Mouse (Mus musculus) gastrocnemius, adult 2 months (tissue): ENCODE measurements around the gene Itk. TPM values are rescaled to one million over a fixed set of nuclear protein-coding genes. Genes with fewer than 3 reads are reported as not detected.

Experiments used
- DNase-seq: peaks from one replicate; pipeline ENCODE4 v3.0.0; 2022
- H3K27ac ChIP-seq: fragments of 200-600 bp; 2 replicates; pipeline ENCODE4 v1.8.1; 2022; ENCODE audit warnings: mild to moderate bottlenecking
- H3K4me3 ChIP-seq: fragments of 200-600 bp; 2 replicates; pipeline ENCODE4 v1.8.1; 2022; ENCODE audit warnings: mild to moderate bottlenecking, moderate library complexity
- CTCF ChIP-seq: fragments of 200-600 bp; IDR thresholded peaks from 2 replicates; pipeline ENCODE4 v1.8.1; 2022; ENCODE audit warnings: antibody characterized with exemption, mild to moderate bottlenecking, moderate library complexity
- intact Hi-C: fragments of 180-260 bp; cut with DNase I; formaldehyde crosslinking; loops from one replicate; pipeline ENCODE4 v1.15.1; 2025
- total RNA-seq, 2 experiments: library from RNA; stranded (reverse); gene quantifications; 2 replicates each; pipeline ENCODE4 v1.2.3; 2021

The Itk gene
- total RNA-seq, 2 experiments from 2014 or later = not detected

DNA sequence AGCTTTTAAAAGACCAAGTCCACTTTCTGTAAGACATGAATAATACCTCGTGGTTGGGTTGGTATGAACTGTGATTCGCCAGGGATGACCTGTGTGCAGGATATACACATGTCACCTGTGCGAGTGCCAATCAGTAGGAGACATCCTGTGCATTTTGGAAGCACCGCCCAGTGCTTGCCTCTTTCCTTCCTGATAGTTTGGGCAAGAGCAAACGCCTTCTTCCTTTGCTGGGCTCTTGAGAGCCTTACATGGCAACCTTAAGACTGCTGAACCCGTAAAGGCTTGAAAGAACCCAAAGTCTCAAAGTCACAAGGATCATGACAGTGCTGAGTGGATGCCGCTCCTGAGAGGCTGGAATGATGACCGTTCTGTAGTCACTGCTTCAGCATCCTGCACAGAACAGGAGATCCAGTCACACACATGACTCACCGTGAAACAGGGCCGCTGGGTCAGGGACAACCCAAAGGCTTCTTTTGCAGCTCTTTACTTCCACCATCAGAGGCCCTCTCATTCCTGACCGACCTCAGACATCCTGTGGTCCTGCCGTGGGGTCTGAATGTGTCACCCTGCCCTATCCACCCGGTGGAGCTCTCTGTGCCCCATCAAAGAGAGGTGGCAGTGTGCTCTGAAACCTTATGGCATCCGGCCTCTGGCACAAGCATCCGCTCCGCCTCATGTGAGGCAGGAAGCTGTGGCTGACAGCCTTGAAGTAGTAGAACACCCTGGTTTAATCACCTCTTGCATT is 62.9 kb downstream of the Itk start:
- TF ChIP-seq CTCF = no peak
- intact Hi-C loops = no loop called here
- no peak overlapping the region for H3K4me3 ChIP-seq

DNA sequence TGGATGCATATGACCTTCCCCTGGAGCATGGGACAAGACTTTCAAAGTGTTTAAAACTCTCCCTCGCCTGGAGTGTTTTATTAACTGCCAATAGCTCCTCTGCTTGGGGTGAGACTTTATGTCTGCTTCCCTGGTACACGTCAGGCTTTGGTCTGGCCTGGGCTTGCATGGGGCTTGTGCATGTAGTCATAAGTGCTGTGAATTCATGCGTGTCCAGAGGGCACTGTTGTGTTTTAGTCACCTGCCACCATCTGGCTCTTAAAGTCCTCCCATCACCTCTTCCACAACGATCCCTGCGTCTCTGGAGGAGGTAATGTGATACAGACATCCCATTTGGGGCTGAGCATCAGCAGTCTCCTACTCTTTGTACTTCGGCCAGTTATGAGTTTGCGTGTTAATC is 67.8 kb downstream of the Itk start:
- Histone ChIP-seq H3K27ac (no peak overlapping the region), H3K4me3 (no peak overlapping the region)
- intact Hi-C loops = no loop called here
- no peak for TF ChIP-seq CTCF
- no peak for DNase-seq

More for the DNA sequence above, 62.9 kb downstream of the Itk start:
- DNase-seq = no peak
- no peak overlapping the region for H3K27ac ChIP-seq

DNA sequence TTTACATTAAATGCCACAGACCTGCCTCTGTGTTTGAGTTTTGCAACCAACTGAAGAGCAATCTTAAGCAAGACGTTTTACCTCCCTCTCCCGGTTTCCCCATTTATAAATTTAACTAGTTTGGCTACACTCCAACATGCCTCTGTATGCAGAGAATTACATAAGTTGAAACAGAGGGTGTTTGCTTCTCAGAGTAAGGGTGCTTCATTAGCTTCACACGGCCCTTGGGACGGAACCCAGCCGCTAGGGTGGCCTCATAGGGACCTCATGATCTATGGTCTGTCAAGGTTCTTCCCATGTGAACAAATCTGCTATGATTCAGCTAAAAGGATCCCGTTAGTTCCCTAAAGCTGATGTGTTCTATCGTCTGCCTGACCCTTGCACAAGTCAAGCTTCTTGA is 74.8 kb downstream of the Itk start:
- intact Hi-C loops = no loop called here
- TF ChIP-seq CTCF = no peak
- Histone ChIP-seq H3K4me3 (no peak overlapping the region), H3K27ac (no peak overlapping the region)
- DNase-seq = no peak

DNA sequence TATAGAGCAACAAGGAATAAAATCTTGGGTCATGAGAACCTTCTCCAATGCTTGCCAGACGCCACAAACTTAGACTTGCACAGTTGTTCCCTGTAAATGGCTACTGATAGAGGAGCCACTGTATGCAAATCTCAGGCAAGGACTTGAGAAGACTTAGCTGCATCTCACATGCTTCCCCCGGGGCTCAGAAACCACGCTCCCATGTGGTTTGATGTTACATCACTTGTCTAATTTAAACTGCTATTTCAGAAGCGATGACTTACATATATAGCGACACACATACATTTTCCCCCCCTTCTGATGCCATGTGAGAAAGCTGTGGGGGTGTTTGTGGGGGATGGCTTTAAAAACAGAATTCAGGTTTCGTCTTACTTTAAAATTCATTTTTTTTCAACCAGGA is 75.5 kb downstream of the Itk start:
- no peak for DNase-seq
- intact Hi-C loops = no loop called here
- Histone ChIP-seq H3K27ac (no peak overlapping the region), H3K4me3 (no peak overlapping the region)
- no peak for TF ChIP-seq CTCF

DNA sequence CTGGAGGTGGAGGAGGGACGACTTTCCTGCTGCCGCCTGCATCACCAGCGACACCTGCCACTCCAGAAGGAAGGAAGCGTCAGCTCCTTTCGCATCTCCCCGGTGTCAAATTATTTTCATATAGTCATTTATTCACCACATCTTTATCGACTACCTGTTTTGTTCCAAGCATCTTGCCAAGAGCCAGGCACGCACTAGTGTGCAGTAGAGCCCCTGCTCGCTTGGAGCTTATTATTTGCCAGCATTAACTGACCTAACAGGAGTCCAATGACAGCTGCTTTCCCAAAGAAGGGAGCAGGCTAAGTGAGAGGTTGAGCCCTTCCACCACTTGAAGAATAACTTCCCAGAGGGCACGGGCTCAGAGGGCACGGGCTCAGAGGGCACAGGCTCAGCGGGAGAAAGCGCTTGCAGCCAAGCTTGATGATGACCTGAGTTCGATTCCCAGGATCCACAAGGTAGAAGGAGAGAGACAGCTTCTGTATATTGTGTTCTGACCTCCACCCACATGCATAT is 76.7 kb downstream of the Itk start, which contains the start of gene Cyfip2:
Gene Cyfip2 (minus strand): TSS at position 337 of the 513 bp plus-strand sequence.
- DNase-seq = no peak
- Histone ChIP-seq H3K4me3 (peak within 1 kb of the TSS; percentile 87), H3K27ac (peak within 1 kb of the TSS; percentile 64)
- TF ChIP-seq CTCF = no peak
- intact Hi-C loops = no loop called here

DNA sequence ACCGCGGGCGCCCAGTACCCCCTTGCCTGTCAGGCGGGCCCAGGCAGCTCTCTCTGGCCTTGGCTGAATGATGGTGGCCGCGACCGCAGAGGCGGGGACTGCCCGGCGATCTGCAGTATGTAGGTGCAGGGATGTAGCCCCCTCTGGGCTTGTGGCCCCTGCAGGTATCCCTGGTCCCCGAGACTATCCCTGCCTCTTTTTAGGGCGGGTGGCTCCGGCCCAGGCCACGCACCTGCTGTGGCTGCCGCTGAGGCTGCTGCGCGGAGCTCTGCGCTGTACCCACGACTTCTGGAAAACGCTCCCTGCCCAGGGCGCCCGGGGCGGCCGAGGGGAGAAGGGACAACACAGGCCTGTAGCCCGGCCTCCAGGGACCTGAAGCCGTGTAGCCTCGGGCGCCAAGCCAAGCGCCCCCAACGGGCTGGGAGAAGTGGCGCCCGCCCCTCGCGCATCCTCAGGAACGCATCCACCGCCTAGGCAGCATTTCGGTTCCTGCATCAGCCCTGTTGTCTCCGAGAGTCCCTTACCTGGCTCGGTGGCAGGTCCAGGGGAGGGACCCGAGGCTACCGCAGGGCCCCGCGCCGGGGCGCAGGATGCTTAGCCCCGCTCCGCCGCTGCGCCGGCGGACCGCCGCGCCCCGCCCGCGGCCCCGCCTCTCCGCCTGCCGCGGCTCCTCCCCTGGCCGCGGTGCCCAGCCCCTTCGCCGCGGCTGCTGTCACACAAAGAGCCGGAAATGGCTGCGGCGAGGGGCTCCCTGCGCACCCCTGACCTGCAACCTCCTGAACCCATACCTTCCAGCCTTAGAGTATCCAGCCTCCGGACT is 77.4 kb downstream of the Itk start:
- no peak for TF ChIP-seq CTCF
- H3K27ac ChIP-seq = peak overlapping the region; percentile 64
- intact Hi-C loops = no loop called here
- DNase-seq = peak; percentile 50
- peak overlapping the region; percentile 87 for H3K4me3 ChIP-seq

DNA sequence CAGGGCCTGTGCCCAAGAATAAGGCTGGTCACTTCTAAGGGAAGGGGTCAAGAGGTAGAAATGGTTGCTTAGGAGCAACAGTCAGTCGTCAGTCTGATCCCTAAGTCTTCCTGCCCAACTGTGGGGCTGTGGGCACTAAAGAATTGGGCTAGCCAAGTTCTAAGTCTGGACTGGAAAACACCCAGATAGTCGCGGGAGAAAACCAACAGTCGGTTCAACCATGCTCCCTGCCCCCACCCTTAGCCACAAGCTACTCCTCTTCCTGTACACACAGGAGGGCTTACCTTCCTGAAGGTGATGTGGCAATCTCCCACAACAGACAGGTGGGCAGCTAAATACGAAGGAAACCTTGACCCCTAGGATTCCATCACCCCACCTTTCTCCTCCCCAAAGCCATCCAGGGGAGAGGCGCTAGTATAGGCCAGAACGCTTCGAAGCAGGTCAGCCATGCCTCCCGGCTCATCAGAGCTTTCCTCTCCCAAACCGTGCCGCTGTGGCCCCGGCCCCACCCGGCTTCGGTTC is 78.1 kb downstream of the Itk start:
- no peak for DNase-seq
- Histone ChIP-seq H3K4me3 (peak overlapping the region; percentile 87), H3K27ac (no peak overlapping the region; the same call in 1 of the 2 replicates)
- TF ChIP-seq CTCF = no peak
- intact Hi-C loops = no loop called here

DNA sequence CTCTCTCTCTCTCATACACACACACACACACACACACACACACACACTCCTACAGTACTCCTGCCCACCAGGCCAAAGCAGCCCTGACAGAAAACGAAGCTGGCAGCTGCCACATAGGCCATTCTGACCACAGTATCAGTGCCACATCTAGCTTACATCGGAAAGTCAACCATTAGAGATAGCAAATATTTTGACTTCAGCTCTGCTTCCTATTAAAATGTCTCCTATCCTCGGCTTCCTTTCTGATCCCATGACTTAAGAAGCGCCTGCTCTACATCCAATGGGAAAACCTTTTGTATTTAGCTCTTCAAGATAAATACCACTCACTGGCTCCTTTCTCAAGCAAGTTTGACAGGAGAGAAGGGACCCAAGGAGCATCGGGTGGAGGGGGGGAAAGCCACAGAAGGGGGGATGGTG is 78.7 kb downstream of the Itk start:
- Histone ChIP-seq H3K4me3 (no peak overlapping the region), H3K27ac (no peak overlapping the region)
- intact Hi-C loops = no loop called here
- no peak for DNase-seq
- TF ChIP-seq CTCF = no peak

DNA sequence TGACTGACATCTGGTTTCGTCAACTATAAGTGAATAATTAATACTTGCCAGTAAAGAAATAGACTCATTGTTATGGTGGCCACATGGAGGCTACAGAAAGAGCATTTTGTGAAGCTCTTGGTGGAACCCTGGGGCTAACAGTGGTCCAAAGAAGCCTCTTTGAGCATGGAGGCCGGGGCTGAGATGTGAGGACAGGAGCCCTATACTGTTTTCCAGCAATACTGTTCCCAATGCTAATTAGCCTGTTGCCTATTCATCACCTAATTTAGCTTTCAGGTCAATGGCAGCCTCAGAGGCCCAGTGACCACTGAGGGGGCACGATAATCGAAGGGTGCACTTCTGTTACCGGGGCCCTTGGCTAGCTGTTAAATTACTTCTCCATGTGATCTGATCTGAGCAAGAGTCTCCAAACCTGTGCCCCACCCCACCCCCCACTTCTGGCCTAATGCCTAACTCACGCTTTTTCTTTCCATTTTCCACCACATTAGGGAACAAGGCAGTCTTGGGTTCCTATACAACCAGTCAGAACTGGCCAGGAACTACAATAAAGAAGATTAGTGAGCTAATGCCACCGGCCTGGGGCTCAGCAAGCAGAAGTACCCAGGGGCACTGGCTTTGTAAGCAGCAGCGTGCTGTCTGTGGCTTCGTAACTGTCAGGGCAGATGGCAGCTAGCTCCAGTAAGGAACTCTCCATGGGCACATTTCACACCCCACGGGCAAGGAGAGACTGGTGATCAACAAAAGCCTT is 79.3 kb downstream of the Itk start:
- no peak for DNase-seq
- no peak for TF ChIP-seq CTCF
- intact Hi-C loops = no loop called here
- H3K27ac ChIP-seq = no peak overlapping the region
- H3K4me3 ChIP-seq = no peak overlapping the region

DNA sequence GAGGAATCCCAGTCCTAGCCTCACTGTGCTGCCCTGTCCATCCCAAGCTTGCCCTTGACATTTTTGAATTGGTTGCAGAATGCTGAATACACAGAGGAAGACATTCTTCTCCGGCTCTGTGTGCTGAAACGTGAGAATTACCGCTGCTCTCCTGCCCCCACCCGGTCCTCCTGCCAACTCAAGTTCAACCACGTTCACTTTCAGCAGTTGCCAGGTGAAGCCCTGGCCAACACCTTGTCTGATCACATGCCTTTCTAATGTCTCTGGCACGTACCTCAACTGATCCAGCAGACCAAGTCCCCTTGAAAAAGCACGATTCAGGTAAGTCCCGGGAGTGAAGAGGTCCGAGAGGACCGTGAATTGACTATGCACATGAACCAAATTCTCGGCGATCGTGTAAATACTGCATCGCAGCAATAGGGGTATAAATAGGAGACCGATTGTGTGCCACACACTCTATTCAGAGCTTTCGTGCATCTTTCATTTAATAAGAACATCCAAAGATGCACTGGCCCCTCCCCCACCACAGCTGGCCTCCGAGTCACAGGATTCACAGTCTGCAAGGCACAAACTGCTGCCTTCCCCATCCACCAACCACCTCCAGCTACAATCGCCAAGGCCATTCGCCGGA is 80.1 kb downstream of the Itk start:
- intact Hi-C loops = no loop called here
- no peak overlapping the region for H3K4me3 ChIP-seq
- no peak for DNase-seq
- TF ChIP-seq CTCF = no peak
- no peak overlapping the region for H3K27ac ChIP-seq

DNA sequence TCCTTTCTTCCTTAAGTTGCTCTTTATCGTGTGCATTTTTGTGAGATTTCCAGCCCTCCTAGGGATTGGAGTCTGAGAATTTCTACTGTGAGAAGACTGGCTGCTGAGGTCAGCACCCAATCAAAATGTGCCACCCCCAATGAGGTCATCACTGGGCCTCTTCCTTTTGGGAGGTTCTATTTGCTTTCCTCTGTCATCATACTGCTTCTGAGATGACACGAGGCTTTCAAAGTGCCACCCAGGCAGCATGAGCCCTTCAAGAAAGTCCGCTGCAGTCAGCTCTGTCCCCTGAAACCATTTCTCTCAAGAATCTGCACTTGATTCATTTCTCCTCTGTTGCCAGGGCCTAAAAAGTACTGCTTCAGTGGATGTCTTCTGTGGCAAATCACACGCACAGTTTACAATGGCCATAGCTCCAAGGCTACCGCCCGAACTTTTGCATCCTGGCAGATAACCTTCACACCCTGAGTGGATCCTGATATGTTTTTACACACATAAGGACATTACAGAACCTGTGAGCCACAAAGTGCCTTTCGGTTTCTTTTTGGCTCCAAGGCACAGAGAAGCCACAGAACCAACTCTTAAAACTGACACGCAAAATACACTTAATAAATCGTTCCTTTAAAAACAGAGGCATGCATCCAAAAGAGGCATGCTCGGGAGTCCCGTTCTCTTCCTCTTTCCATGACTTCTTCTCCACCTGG is 80.9 kb downstream of the Itk start:
- intact Hi-C loops = no loop called here
- no peak overlapping the region for H3K27ac ChIP-seq
- TF ChIP-seq CTCF = no peak
- DNase-seq = no peak
- H3K4me3 ChIP-seq = no peak overlapping the region
